Mouse (Mus musculus): ENCODE measurements around the gene Supt20. TPM values are rescaled to one million over a fixed set of nuclear protein-coding genes. Genes with fewer than 3 reads are reported as not detected.
"Not testable (repeated sequence)": the region's sequence is repeated elsewhere in the genome, so short reads cannot be mapped to it uniquely, and the experiment has no call there.

The Supt20 gene
- polyA plus RNA-seq, 1 experiment from 2014 or later: 92.5 TPM

DNA sequence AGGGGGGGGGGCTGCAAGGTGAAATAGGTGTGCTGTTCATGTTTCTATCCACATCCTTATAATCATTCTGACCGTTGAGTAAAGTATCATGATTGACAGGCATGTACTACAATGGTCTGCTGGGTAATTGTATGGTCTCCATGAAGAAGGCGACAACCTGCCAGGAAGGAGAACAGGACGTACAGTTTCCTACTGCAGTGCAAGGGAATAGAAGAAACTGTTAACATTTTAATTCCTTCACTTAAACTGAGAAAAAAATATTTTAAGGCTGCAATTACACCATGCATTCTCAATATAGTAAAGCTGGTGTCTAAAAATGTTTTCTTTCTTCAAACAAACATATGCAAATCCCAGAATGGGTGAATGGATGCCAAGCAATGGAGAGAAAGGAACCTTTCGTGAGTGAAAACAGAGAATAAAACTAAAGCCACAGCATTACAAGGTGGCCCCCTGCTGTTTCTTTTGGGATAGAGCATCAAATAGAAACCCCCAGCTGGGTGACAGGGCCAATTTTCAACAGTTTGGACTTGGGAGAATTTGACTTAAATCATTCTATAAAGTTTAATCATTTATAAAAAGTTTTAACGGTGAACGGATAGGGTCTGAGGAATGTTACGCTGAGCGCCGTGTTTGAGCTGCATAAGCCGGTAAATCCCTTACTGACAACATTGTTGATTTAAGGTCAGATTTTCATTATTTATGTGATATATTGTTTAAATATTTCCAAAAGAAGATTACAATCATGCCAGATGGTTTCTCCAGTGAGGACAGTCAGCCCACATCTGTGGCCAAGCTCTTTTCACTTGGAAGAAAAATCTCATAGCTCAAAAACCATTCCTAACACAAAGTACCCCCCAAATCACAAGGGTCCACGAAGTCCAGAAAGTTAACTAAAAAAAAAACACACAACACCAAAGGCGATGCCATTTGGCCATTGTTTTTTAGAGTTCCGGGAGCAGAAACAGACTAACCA lies 19.8 kb upstream of the Supt20 start:
- Histone ChIP-seq H3K27ac (no peak overlapping the region), H3K36me3 (no peaks in the 10 kb centered on the region), H3K4me3 (no peak overlapping the region), H3K27me3 (no peaks in the 10 kb centered on the region), H3K4me1 (replicated peaks) (no peaks in the 10 kb centered on the region), H3K9ac (no peak overlapping the region), H3K4me2 (no peak overlapping the region), H3K9me3 (no peaks in the 10 kb centered on the region)
- ATAC-seq (ENCODE audit: low FRiP score): no peak
- WGBS: 71% methylated on average over 13 of the region's 13 CpGs

DNA sequence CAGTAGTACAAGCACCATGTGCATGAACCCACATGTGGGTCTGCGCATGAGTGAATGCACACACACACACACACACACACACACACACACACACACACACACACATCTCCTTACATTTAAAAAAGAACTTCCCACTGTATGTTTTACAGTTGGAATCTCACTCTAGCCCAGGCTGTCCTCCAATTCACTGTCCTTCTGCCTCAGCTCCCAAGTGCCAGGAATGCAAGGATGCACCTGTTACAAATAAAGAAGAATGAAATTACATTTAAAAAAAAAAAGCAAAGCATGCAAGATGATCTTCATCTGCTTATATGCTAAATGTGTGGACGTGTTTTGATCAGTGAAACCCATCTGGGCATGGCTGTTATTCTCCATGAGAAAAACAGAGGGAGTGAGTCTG lies 15.8 kb upstream of the Supt20 start:
- no peak for ATAC-seq (ENCODE audit: low FRiP score)
- H3K9ac ChIP-seq: no peak overlapping the region
- H3K27ac ChIP-seq: no peak overlapping the region
- no peak overlapping the region for H3K4me2 ChIP-seq
- WGBS: 85% methylated on average over 2 of the region's 2 CpGs
- H3K4me3 ChIP-seq: no peak overlapping the region
- H3K9me3 ChIP-seq: no peaks in the 10 kb centered on the region
- H3K27me3 ChIP-seq: no peaks in the 10 kb centered on the region
- no peaks in the 10 kb centered on the region for H3K4me1 ChIP-seq (replicated peaks)
- no peaks in the 10 kb centered on the region for H3K36me3 ChIP-seq

DNA sequence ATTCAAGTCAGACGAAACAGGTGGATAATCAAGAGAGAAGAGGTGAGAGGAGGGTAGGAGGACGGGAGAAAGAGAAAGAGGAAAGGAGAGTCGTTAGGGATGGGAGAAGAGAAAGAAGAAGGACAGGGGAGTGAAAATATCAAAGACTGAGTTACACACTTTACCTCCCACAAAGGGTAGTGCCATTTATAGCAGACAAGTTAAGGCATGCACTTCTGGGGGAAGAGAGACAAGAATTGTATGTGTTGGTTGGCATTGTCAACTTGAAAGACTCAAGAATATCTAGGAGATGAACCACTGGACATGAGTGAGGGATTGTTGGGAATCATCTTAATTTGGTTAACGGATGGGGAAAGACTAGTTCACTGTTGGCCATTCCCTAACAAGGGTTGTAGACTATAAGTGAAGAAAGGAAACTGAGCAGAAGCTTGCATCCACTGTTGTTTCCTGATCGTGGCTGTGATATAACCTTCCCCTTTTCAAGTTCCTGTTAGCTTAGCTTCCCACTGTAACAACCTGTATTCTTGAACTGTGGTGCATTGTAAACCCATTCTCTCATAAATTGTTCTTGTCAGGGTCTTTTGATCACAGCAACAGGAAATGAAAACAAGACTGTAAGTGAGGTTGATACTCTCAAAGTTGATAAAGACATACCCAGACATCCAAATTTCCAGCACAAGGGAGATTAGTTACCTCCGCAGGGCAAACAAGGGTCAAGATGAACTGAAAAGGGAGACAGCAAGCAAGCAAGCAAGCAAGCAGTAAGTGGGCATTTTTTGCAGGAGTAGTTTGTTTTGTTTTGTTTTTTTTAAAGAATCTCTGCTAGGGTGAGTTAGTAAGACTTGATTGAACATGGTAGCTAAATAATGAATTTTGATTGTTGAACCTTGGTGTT lies 11.1 kb upstream of the Supt20 start:
- Histone ChIP-seq H3K27ac (no peak overlapping the region), H3K36me3 (no peaks in the 10 kb centered on the region), H3K9ac (no peak overlapping the region), H3K9me3 (no peaks in the 10 kb centered on the region), H3K4me3 (no peak overlapping the region), H3K4me2 (no peak overlapping the region), H3K4me1 (replicated peaks) (no peaks in the 10 kb centered on the region), H3K27me3 (no peaks in the 10 kb centered on the region)
- no peak for ATAC-seq (ENCODE audit: low FRiP score)
- 79% methylated on average over 6 of the region's 6 CpGs for WGBS

DNA sequence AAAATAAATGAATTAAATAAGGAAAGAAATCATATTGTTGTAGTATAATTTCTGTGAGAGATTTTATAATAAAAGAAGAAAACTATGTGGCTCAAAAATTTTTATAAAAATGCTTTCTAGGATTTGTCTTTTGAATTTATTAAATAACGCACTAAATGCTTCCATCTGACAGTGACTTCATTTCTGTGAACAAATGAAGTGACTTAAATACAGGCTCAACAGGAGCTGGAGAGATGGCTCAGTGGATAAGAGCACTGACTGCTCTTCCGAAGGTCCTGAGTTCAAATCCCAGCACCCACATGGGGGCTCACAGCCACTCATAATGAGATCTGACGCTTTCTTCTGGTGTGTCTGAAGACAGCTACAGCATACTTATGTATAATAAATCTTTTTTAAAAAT lies 7.4 kb upstream of the Supt20 start:
- ATAC-seq (ENCODE audit: low FRiP score): no peak
- no peaks in the 10 kb centered on the region for H3K9me3 ChIP-seq
- no peak overlapping the region for H3K9ac ChIP-seq
- no peaks in the 10 kb centered on the region for H3K36me3 ChIP-seq
- H3K4me3 ChIP-seq: no peak overlapping the region
- H3K27ac ChIP-seq: no peak overlapping the region
- no peaks in the 10 kb centered on the region for H3K4me1 ChIP-seq (replicated peaks)
- no peak overlapping the region for H3K4me2 ChIP-seq
- 97% methylated on average over 3 of the region's 3 CpGs for WGBS
- H3K27me3 ChIP-seq: no peaks in the 10 kb centered on the region

DNA sequence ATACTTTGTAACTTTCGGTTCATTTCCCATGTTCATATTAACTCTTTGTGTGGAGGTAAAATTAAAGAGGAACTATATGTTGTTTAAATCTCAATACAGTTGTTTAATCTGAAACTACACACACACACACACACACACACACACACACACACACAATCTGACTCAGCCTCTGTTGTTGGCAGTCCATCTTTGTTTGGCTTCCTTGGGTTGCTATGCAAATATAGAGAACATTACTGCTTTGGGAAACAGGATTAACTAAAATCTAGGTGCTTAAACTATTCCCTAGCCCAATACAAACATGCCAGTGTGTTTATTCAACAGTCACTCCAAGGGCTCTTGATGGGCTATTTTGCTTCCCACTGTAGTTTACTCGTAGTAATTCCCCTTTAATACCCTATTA lies 5.4 kb upstream of the Supt20 start:
- Histone ChIP-seq H3K27ac (no peak overlapping the region), H3K4me3 (no peak overlapping the region), H3K36me3 (no peaks in the 10 kb centered on the region), H3K27me3 (0 out of 2 replicates have a peak, but pooled peaks cover 3% of the 10 kb centered on the region), H3K4me1 (replicated peaks) (peaks cover 3% of the 10 kb centered on the region; the same call in 1 of the 2 replicates), H3K9me3 (no peaks in the 10 kb centered on the region), H3K4me2 (no peak overlapping the region), H3K9ac (no peak overlapping the region)
- WGBS: 74% methylated on average over 2 of the region's 2 CpGs
- no peak for ATAC-seq (ENCODE audit: low FRiP score)

DNA sequence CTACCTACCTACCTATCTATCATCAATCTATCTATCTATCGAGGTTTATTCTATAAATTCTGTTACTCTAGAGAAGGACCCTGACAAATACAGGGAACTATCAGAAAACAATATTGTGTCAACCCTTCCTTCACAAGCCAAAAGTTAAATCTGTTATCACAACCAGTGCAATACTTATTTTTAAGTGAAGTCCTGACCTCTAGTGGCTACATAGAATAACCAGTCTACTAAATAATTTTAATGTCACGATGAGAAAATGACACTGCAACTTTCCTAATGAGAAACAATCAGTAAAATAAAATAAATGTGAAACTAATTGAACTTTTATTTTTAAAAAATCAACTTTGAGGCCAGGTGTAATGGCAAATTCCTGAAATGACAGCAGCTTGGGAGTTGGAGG lies 3.5 kb upstream of the Supt20 start:
- no peak overlapping the region for H3K27ac ChIP-seq
- no peaks in the 10 kb centered on the region for H3K36me3 ChIP-seq
- no peak overlapping the region for H3K4me2 ChIP-seq
- no peak for ATAC-seq (ENCODE audit: low FRiP score)
- 0 out of 2 replicates have a peak, but pooled peaks cover 3% of the 10 kb centered on the region for H3K27me3 ChIP-seq
- H3K4me1 ChIP-seq (replicated peaks): peaks cover 4% of the 10 kb centered on the region; the same call in 1 of the 2 replicates
- WGBS: 56% methylated on average over 2 of the region's 2 CpGs
- no peak overlapping the region for H3K9ac ChIP-seq
- no peak overlapping the region for H3K4me3 ChIP-seq
- no peaks in the 10 kb centered on the region for H3K9me3 ChIP-seq

DNA sequence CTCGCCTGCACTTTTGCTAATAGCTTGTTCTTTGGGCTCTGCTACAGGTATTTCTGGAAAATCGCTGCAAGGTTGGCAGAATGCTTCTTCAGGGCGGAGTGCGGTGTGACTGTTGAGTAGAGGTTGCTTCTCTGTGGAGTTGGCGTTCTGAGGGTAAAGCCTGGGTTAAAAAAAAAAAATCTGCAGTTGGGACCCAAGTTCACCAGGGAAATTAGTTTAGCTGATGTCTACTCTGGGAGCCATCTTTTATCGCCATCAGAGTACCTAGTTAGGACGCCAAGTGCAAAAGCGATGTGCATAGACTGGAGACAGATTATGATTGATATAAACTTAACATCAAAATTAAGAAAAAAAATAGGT lies 429 bp downstream of the Supt20 start:
- WGBS: 1% methylated on average over 8 of the region's 8 CpGs
- Histone ChIP-seq H3K9ac (peak overlapping the region; percentile 75), H3K4me3 (peak overlapping the region; percentile 70), H3K36me3 (peaks cover 26% of the 10 kb centered on the region), H3K27me3 (0 out of 2 replicates have a peak, but pooled peaks cover 3% of the 10 kb centered on the region), H3K4me1 (replicated peaks) (peaks cover 10% of the 10 kb centered on the region), H3K4me2 (peak overlapping the region; percentile 59), H3K9me3 (no peaks in the 10 kb centered on the region), H3K27ac (peak overlapping the region; percentile 82)
- ATAC-seq (ENCODE audit: low FRiP score): peak; percentile 9; the same call in 1 of the 2 replicates

DNA sequence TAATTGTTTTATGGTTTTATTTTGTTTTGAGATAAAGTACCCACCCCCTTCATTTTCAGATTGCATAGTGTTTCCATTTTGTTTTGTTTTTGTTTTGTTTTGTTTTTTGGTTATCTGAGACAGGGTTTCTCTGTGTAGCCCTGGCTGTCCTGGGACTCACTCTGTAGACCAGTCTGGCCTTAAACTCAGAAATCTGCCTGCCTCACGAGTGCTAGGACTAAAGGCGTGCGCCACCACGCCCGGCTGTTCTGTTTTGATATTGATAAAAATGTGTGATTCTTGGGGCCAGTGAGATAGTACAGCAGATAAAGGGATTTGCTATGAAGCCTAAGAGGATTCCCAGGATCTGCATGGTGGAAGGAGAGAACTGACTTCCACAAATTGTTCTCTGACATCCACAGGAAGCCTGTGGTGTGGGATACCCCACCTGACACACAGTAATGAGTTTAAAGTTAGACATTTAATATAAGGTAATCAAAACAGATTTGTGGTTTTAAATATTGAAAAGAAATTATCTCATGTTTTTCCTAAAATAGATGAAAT lies 7.2 kb downstream of the Supt20 start:
- Histone ChIP-seq H3K27me3 (no peaks in the 10 kb centered on the region), H3K36me3 (peaks cover 77% of the 10 kb centered on the region), H3K27ac (no peak overlapping the region), H3K9ac (no peak overlapping the region), H3K4me1 (replicated peaks) (no peaks in the 10 kb centered on the region), H3K4me3 (no peak overlapping the region), H3K9me3 (no peaks in the 10 kb centered on the region), H3K4me2 (no peak overlapping the region)
- 95% methylated on average over 5 of the region's 5 CpGs for WGBS
- ATAC-seq (ENCODE audit: low FRiP score): no peak

DNA sequence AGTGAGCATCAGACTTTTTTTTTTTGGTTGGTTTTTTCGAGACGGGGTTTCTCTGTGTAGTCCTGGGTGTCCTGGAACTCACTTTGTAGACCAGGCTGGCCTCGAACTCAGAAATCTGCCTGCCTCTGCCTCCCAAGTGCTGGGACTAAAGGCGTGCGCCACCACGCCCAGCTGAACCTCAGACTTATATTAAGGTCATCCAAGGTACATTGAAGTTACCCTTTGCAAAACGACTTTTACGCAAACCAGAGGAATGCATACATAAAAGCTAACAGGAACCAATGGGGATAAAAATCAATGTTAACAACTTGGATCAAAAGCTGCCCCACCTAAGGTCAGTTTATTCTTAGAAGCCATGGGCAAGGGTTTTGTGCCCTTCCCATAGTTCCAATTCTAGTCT lies 11.5 kb downstream of the Supt20 start:
- H3K9ac ChIP-seq; H3K27ac ChIP-seq; H3K4me1 ChIP-seq (replicated peaks); H3K9me3 ChIP-seq; H3K27me3 ChIP-seq; H3K4me2 ChIP-seq; ATAC-seq (ENCODE audit: low FRiP score); H3K4me3 ChIP-seq: not testable (repeated sequence)
- peaks cover 75% of the 10 kb centered on the region for H3K36me3 ChIP-seq
- WGBS: 97% methylated on average over 8 of the region's 8 CpGs

DNA sequence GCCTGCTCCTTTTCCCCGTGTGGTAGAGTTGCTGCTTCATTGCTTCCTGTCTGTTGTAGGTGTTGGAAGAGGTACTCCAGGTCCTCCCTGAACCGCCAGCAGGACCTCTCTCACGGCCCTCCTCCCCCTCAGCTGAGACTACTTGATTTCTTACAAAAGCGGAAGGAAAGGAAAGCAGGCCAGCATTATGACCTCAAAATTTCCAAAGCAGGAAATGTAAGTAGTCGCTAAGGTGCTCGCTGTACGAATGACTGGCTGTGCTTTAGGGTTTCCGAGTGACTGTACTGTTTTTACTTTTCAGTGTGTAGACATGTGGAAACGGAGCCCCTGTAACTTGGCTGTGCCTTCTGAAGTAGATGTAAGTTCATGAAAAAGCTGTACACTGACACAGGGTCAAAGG lies 16.4 kb downstream of the Supt20 start:
- H3K9me3 ChIP-seq: no peaks in the 10 kb centered on the region
- H3K4me1 ChIP-seq (replicated peaks): no peaks in the 10 kb centered on the region
- H3K27me3 ChIP-seq: no peaks in the 10 kb centered on the region
- H3K9ac ChIP-seq: no peak overlapping the region
- H3K27ac ChIP-seq: no peak overlapping the region
- no peak overlapping the region for H3K4me3 ChIP-seq
- ATAC-seq (ENCODE audit: low FRiP score): no peak
- no peak overlapping the region for H3K4me2 ChIP-seq
- 90% methylated on average over 9 of the region's 9 CpGs for WGBS
- H3K36me3 ChIP-seq: peaks cover 78% of the 10 kb centered on the region

DNA sequence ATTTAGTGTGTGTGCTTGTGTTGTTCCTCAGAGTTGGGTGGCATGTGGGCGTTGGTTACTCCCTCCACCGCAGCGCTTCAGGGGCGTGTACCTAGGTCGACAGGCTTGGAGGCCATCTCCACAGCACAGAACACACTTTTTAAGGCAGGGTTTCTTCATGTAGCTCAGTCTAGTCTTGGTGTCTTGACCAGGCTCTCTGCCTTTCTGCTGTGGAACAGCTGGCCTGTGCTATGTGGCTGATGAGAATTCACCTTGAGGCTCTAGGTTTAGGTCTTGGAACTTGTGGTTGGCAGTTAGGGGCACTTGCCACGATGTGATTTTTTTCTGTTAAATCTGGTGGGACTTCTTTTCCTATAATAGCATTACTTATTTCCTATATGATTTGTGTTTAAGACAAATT lies 21.6 kb downstream of the Supt20 start, which contains the start of gene Gm21958:
Gene Gm21958, minus strand, starts transcription at position 101 of the 400 bp plus-strand sequence.
- Histone ChIP-seq H3K4me2 (no peak within 1 kb of the TSS), H3K27ac (no peak within 1 kb of the TSS), H3K36me3 (peaks cover 78% of the 10 kb centered on the region), H3K4me1 (replicated peaks) (no peaks in the 10 kb centered on the region), H3K27me3 (no peaks in the 10 kb centered on the region), H3K9me3 (no peaks in the 10 kb centered on the region), H3K9ac (no peak within 1 kb of the TSS), H3K4me3 (no peak within 1 kb of the TSS)
- WGBS: 92% methylated on average over 6 of the region's 6 CpGs
- ATAC-seq (ENCODE audit: low FRiP score): no peak

DNA sequence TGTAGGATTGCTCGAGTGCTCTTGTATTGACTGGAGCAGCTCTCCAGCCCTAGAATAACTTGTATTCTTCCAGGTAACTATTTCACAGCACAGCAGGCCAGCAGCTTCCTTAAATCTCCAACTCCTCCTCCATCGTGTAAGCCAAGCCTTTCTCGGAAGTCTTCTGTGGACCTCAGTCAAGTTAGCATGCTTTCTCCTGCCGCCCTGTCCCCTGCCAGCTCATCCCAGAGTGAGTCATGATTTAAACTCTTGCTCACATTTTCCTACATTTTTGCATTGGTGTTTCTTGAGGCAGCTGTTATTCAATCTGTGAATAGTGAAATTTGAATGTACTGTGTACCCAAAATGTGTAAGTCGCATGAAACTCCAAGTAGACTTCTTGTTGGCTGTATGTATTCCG lies 22.9 kb downstream of the Supt20 start:
- H3K27ac ChIP-seq: no peak overlapping the region
- no peak for ATAC-seq (ENCODE audit: low FRiP score)
- no peaks in the 10 kb centered on the region for H3K27me3 ChIP-seq
- H3K9ac ChIP-seq: no peak overlapping the region
- 94% methylated on average over 6 of the region's 6 CpGs for WGBS
- H3K4me1 ChIP-seq (replicated peaks): no peaks in the 10 kb centered on the region
- no peak overlapping the region for H3K4me3 ChIP-seq
- no peak overlapping the region for H3K4me2 ChIP-seq
- H3K9me3 ChIP-seq: no peaks in the 10 kb centered on the region
- peaks cover 69% of the 10 kb centered on the region for H3K36me3 ChIP-seq

Data from hindbrain, embryonic 13.5 days (tissue).